Mouse (Mus musculus): ENCODE results near the gene Dhx16. TPM values are rescaled to one million over a fixed set of nuclear protein-coding genes. Genes with fewer than 3 reads are reported as not detected.
"Not testable (repeated sequence)": the region's sequence is repeated elsewhere in the genome, so short reads cannot be mapped to it uniquely, and the experiment has no call there.

Gene Dhx16
- polyA plus RNA-seq, 1 experiment, result 42.4 TPM

GRCm38 (mm10) chr17:35923281-35923680 lies 43.7 kb downstream of the Dhx16 start:
- no peak for TF ChIP-seq MYOD1 (IDR thresholded peaks at IDR 0.05; ENCODE audit: control insufficient read depth, insufficient read length, low read depth)
- TF ChIP-seq FOSL1 (IDR thresholded peaks at IDR 0.05; ENCODE audit: insufficient read depth, low read length, poor library complexity, severe bottlenecking), result no peak
- no peak for TF ChIP-seq CEBPB (IDR thresholded peaks at IDR 0.05; ENCODE audit: low read depth)
- TF ChIP-seq MAX (IDR thresholded peaks at IDR 0.05), result no peak
- no peak for TF ChIP-seq MYOG (IDR thresholded peaks at IDR 0.05; ENCODE audit: control insufficient read depth, extremely low read depth, insufficient read length)
- no peak for TF ChIP-seq USF1 (IDR thresholded peaks at IDR 0.05; ENCODE audit: low read depth)
- peaks cover 17% of the 10 kb centered on the region for H3K79me3 ChIP-seq (ENCODE audit: low read depth)
- H3K79me2 ChIP-seq (ENCODE audit: control insufficient read depth, insufficient read depth), result peaks cover 35% of the 10 kb centered on the region
- no peaks in the 10 kb centered on the region for H3K27me3 ChIP-seq (ENCODE audit: control insufficient read depth, insufficient read depth, insufficient read length)
- H3K4me3 ChIP-seq (ENCODE audit: insufficient read depth, poor library complexity, severe bottlenecking), result no peak overlapping the region
- no peak overlapping the region for H3ac ChIP-seq (ENCODE audit: control insufficient read depth, insufficient read length, low read depth)
- H3K36me3 ChIP-seq (ENCODE audit: control insufficient read depth, insufficient read depth), result peaks cover 86% of the 10 kb centered on the region

- TF ChIP-seq CEBPB (IDR thresholded peaks at IDR 0.05; ENCODE audit: low read depth) (no peak), MYOD1 (IDR thresholded peaks at IDR 0.05; ENCODE audit: control insufficient read depth, insufficient read length, low read depth) (no peak), CTCF (IDR thresholded peaks at IDR 0.05; ENCODE audit: control insufficient read depth, insufficient read depth, insufficient read length) (no peak), FOSL1 (IDR thresholded peaks at IDR 0.05; ENCODE audit: insufficient read depth, low read length, poor library complexity, severe bottlenecking) (no peak), MAX (IDR thresholded peaks at IDR 0.05) (no peak), MYOG (IDR thresholded peaks at IDR 0.05; ENCODE audit: control insufficient read depth, extremely low read depth, insufficient read length) (no peak), USF1 (IDR thresholded peaks at IDR 0.05; ENCODE audit: low read depth) (no peak)
- Histone ChIP-seq H3K36me3 (ENCODE audit: control insufficient read depth, insufficient read depth) (peaks cover 86% of the 10 kb centered on the region), H3K27me3 (ENCODE audit: control insufficient read depth, insufficient read depth, insufficient read length) (no peaks in the 10 kb centered on the region), H3ac (ENCODE audit: control insufficient read depth, insufficient read length, low read depth) (no peak overlapping the region), H3K4me3 (ENCODE audit: insufficient read depth, poor library complexity, severe bottlenecking) (no peak overlapping the region), H3K79me2 (ENCODE audit: control insufficient read depth, insufficient read depth) (no peaks in the 10 kb centered on the region), H3K79me3 (ENCODE audit: low read depth) (peaks cover 1% of the 10 kb centered on the region)
Measured at GRCm38 (mm10) chr17:35927471-35927870, 47.9 kb downstream of the Dhx16 start.

GRCm38 (mm10) chr17:35929534-35929933 lies 49.9 kb downstream of the Dhx16 start:
- H3ac ChIP-seq (ENCODE audit: control insufficient read depth, insufficient read length, low read depth), result no peak overlapping the region
- H3K27me3 ChIP-seq (ENCODE audit: control insufficient read depth, insufficient read depth, insufficient read length), result no peaks in the 10 kb centered on the region
- TF ChIP-seq MYOD1 (IDR thresholded peaks at IDR 0.05; ENCODE audit: control insufficient read depth, insufficient read length, low read depth) (no peak), CEBPB (IDR thresholded peaks at IDR 0.05; ENCODE audit: low read depth) (no peak), USF1 (IDR thresholded peaks at IDR 0.05; ENCODE audit: low read depth) (no peak), MYOG (IDR thresholded peaks at IDR 0.05; ENCODE audit: control insufficient read depth, extremely low read depth, insufficient read length) (no peak), CTCF (IDR thresholded peaks at IDR 0.05; ENCODE audit: control insufficient read depth, insufficient read depth, insufficient read length) (no peak), FOSL1 (IDR thresholded peaks at IDR 0.05; ENCODE audit: insufficient read depth, low read length, poor library complexity, severe bottlenecking) (no peak), MAX (IDR thresholded peaks at IDR 0.05) (no peak)
- H3K4me3 ChIP-seq (ENCODE audit: insufficient read depth, poor library complexity, severe bottlenecking), result no peak overlapping the region
- H3K79me3 ChIP-seq (ENCODE audit: low read depth), result no peaks in the 10 kb centered on the region
- H3K36me3 ChIP-seq (ENCODE audit: control insufficient read depth, insufficient read depth), result peaks cover 70% of the 10 kb centered on the region
- no peaks in the 10 kb centered on the region for H3K79me2 ChIP-seq (ENCODE audit: control insufficient read depth, insufficient read depth)

- Histone ChIP-seq H3K4me3 (ENCODE audit: insufficient read depth, poor library complexity, severe bottlenecking) (no peak overlapping the region), H3K36me3 (ENCODE audit: control insufficient read depth, insufficient read depth) (peaks cover 59% of the 10 kb centered on the region), H3ac (ENCODE audit: control insufficient read depth, insufficient read length, low read depth) (no peak overlapping the region), H3K79me2 (ENCODE audit: control insufficient read depth, insufficient read depth) (no peaks in the 10 kb centered on the region), H3K27me3 (ENCODE audit: control insufficient read depth, insufficient read depth, insufficient read length) (no peaks in the 10 kb centered on the region), H3K79me3 (ENCODE audit: low read depth) (no peaks in the 10 kb centered on the region)
- TF ChIP-seq MAX (IDR thresholded peaks at IDR 0.05), result no peak
- TF ChIP-seq CEBPB (IDR thresholded peaks at IDR 0.05; ENCODE audit: low read depth), result no peak
- TF ChIP-seq MYOD1 (IDR thresholded peaks at IDR 0.05; ENCODE audit: control insufficient read depth, insufficient read length, low read depth), result no peak
- no peak for TF ChIP-seq CTCF (IDR thresholded peaks at IDR 0.05; ENCODE audit: control insufficient read depth, insufficient read depth, insufficient read length)
- no peak for TF ChIP-seq FOSL1 (IDR thresholded peaks at IDR 0.05; ENCODE audit: insufficient read depth, low read length, poor library complexity, severe bottlenecking)
Measured at GRCm38 (mm10) chr17:35930627-35931026, 51.0 kb downstream of the Dhx16 start.

- H3K79me3 ChIP-seq (ENCODE audit: low read depth), result no peaks in the 10 kb centered on the region
- H3K4me3 ChIP-seq (ENCODE audit: insufficient read depth, poor library complexity, severe bottlenecking), result no peak overlapping the region
- no peaks in the 10 kb centered on the region for H3K27me3 ChIP-seq (ENCODE audit: control insufficient read depth, insufficient read depth, insufficient read length)
- no peaks in the 10 kb centered on the region for H3K79me2 ChIP-seq (ENCODE audit: control insufficient read depth, insufficient read depth)
- no peak for TF ChIP-seq FOSL1 (IDR thresholded peaks at IDR 0.05; ENCODE audit: insufficient read depth, low read length, poor library complexity, severe bottlenecking)
- TF ChIP-seq USF1 (IDR thresholded peaks at IDR 0.05; ENCODE audit: low read depth), result no peak
- TF ChIP-seq MAX (IDR thresholded peaks at IDR 0.05), result no peak
- no peak for TF ChIP-seq MYOD1 (IDR thresholded peaks at IDR 0.05; ENCODE audit: control insufficient read depth, insufficient read length, low read depth)
- TF ChIP-seq CEBPB (IDR thresholded peaks at IDR 0.05; ENCODE audit: low read depth), result no peak
- no peak for TF ChIP-seq MYOG (IDR thresholded peaks at IDR 0.05; ENCODE audit: control insufficient read depth, extremely low read depth, insufficient read length)
- no peak for TF ChIP-seq CTCF (IDR thresholded peaks at IDR 0.05; ENCODE audit: control insufficient read depth, insufficient read depth, insufficient read length)
- peaks cover 41% of the 10 kb centered on the region for H3K36me3 ChIP-seq (ENCODE audit: control insufficient read depth, insufficient read depth)
- no peak overlapping the region for H3ac ChIP-seq (ENCODE audit: control insufficient read depth, insufficient read length, low read depth)
Measured at GRCm38 (mm10) chr17:35932608-35933007, 53.0 kb downstream of the Dhx16 start.

GRCm38 (mm10) chr17:35935763-35936162 lies 56.1 kb downstream of the Dhx16 start:
- not testable (repeated sequence) for H3K4me3 ChIP-seq (ENCODE audit: insufficient read depth, poor library complexity, severe bottlenecking)

More at GRCm38 (mm10) chr17:35935763-35936162, 56.1 kb downstream of the Dhx16 start:
- peaks cover 11% of the 10 kb centered on the region for H3K36me3 ChIP-seq (ENCODE audit: control insufficient read depth, insufficient read depth)
- not testable (repeated sequence) for H3ac ChIP-seq (ENCODE audit: control insufficient read depth, insufficient read length, low read depth); H3K79me3 ChIP-seq (ENCODE audit: low read depth); H3K27me3 ChIP-seq (ENCODE audit: control insufficient read depth, insufficient read depth, insufficient read length); H3K79me2 ChIP-seq (ENCODE audit: control insufficient read depth, insufficient read depth)

Measured in C2C12 (cell line).